Mouse (Mus musculus) myocyte (in vitro differentiated cells): ENCODE results near the gene Ppm1a.

Experiments
- E2F4 ChIP-seq: IDR thresholded peaks from one replicate; pipeline ENCODE4 v1.6.1; 2011; ENCODE audit warnings: mild to moderate bottlenecking, control low read depth, moderate library complexity; ENCODE audit not compliant: insufficient read depth
- MYOG ChIP-seq, 3 experiments: IDR thresholded peaks; one replicate each; pipeline ENCODE4 v1.6.1; 2011; ENCODE audit warnings: control low read depth in 2 of 3, low read depth in 2 of 3, mild to moderate bottlenecking in 2 of 3; ENCODE audit not compliant: insufficient read length in 2 of 3, control insufficient read depth in 1 of 3, insufficient read depth in 1 of 3
- POLR2A ChIP-seq: IDR thresholded peaks from one replicate; pipeline ENCODE4 v1.6.1; 2011; ENCODE audit warnings: low read depth, mild to moderate bottlenecking, control low read depth, moderate library complexity; ENCODE audit not compliant: insufficient read length
- POLR2AphosphoS2 ChIP-seq: IDR thresholded peaks from one replicate; pipeline ENCODE4 v1.6.1; 2011; ENCODE audit warnings: low read depth, control low read depth; ENCODE audit not compliant: insufficient read length
- TCF12 ChIP-seq: IDR thresholded peaks from one replicate; pipeline ENCODE4 v1.6.1; 2011; ENCODE audit warnings: mild to moderate bottlenecking, control low read depth; ENCODE audit not compliant: poor library complexity, insufficient read depth, severe bottlenecking
- USF1 ChIP-seq: IDR thresholded peaks from one replicate; pipeline ENCODE4 v1.6.1; 2011; ENCODE audit warnings: low read depth, mild to moderate bottlenecking, control low read depth, moderate library complexity

GRCm38 (mm10) chr12:72843555-72843954 lies 86.3 kb downstream of the Ppm1a start:
- no peak for TF ChIP-seq TCF12
- no peak for TF ChIP-seq USF1
- no peak for TF ChIP-seq POLR2A
- TF ChIP-seq POLR2AphosphoS2, result no peak
- TF ChIP-seq E2F4, result no peak
- no peak for TF ChIP-seq MYOG (IDR thresholded peaks at IDR 0.05; ENCODE audit: control insufficient read depth in 1 of 3, insufficient read depth in 1 of 3, insufficient read length in 2 of 3, low read depth in 2 of 3)
